Mouse (Mus musculus) lung, embryonic 15.5 days (tissue): ENCODE measurements around the gene Ccdc38. TPM values are rescaled to one million over a fixed set of nuclear protein-coding genes. Genes with fewer than 3 reads are reported as not detected.
"Not testable (repeated sequence)": the region's sequence is repeated elsewhere in the genome, so short reads cannot be mapped to it uniquely, and the experiment has no call there.

Experiments
- ATAC-seq: fragments of 200-750 bp; cut with Nextera tagmentation; 2 replicates; pipeline ENCODE4 v1.8.0; 2017; ENCODE audit warnings: moderate number of reproducible peaks, borderline replicate concordance; ENCODE audit not compliant: low FRiP score, low TSS enrichment; ENCODE audit errors: extremely low read depth
- H3K27ac ChIP-seq: fragments of 300-500 bp; sonication (generic); 2 replicates; pipeline ENCODE4 v1.5.1; 2015; ENCODE audit warnings: moderate library complexity, mild to moderate bottlenecking, inconsistent platforms
- H3K27me3 ChIP-seq: fragments of 300-500 bp; sonication (generic); 2 replicates; pipeline ENCODE4 v1.6.1; 2015; ENCODE audit warnings: inconsistent platforms
- H3K36me3 ChIP-seq: fragments of 300-500 bp; sonication (generic); 2 replicates; pipeline ENCODE4 v1.6.1; 2015; ENCODE audit warnings: inconsistent platforms
- H3K4me1 ChIP-seq: fragments of 300-500 bp; sonication (generic); 2 replicates; pipeline ENCODE4 v1.6.1; 2015; ENCODE audit warnings: inconsistent platforms
- H3K4me2 ChIP-seq: fragments of 300-500 bp; sonication (generic); 2 replicates; pipeline ENCODE4 v1.6.1; 2015; ENCODE audit warnings: inconsistent platforms, mild to moderate bottlenecking, moderate library complexity
- H3K4me3 ChIP-seq: fragments of 300-500 bp; sonication (generic); 2 replicates; pipeline ENCODE4 v1.5.1; 2015; ENCODE audit warnings: mild to moderate bottlenecking, inconsistent platforms
- H3K9ac ChIP-seq: fragments of 300-500 bp; sonication (generic); 2 replicates; pipeline ENCODE4 v1.6.1; 2015; ENCODE audit warnings: inconsistent platforms
- H3K9me3 ChIP-seq: fragments of 300-500 bp; sonication (generic); 2 replicates; pipeline ENCODE4 v1.6.1; 2016; ENCODE audit warnings: inconsistent platforms
- WGBS: fragments of 180-500 bp; shearing (Covaris S2); methylation state at CpG from one replicate; pipeline ENCODE4 v1.1.7; 2015; 5-methylcytosine and 5-hydroxymethylcytosine counted together
- polyA plus RNA-seq: library from polyadenylated mRNA; unstranded; fragments of >200 nt; fragmentation: Nextera tagmentation; extraction: Ambion mirVana; gene quantifications from 2 replicates; pipeline ENCODE4 v1.2.1, GENCODE M21; 2015

Ccdc38 gene
- polyA plus RNA-seq, 1 experiment from 2014 or later: 0.15 TPM

DNA sequence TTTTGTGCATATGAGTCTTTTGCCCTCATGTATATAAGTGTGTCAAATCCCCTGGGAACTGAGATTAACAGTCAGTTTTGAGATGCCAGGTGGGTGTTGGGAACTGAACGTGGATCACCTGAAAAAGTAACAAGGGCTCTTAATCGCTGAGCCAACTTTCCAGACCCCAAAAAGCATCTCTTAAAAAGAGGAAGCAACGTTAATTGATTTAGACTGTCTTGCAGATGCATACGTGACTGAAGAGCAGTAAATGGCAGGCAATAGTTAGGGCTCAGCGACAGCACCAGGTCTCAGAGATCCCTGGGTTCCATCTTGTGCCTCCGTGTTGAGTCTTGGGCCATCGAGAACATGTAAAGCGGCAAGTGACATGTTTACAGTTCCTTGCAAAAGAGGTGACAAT, 12.2 kb downstream of the Ccdc38 start:
- no peak overlapping the region for H3K27ac ChIP-seq
- no peaks in the 10 kb centered on the region for H3K9me3 ChIP-seq
- no peaks in the 10 kb centered on the region for H3K4me1 ChIP-seq
- H3K4me2 ChIP-seq: no peak overlapping the region
- no peak for ATAC-seq
- no peak overlapping the region for H3K4me3 ChIP-seq
- H3K27me3 ChIP-seq: no peaks in the 10 kb centered on the region
- no peak overlapping the region for H3K9ac ChIP-seq
- WGBS: 71% methylated on average over 8 of the region's 8 CpGs
- H3K36me3 ChIP-seq: no peaks in the 10 kb centered on the region

DNA sequence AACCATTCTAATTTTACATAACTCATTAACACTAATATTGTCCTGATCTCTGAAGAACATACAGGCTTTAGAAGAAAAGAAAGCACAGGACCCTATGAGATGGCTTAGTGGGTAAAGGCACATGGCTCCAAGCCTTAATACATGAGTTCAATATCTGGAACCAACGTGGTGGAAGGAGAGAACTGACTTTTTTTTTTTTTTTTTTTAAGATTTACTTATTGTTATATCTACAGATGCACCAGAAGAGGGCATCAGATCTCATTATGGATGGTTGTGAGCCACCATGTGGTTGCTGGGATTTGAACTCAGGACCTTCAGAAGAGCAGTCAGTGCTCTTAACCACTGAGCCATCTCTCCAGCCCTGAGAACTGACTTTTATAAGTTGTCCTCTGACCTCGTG, 17.5 kb downstream of the Ccdc38 start:
- H3K27ac ChIP-seq, H3K4me2 ChIP-seq, H3K36me3 ChIP-seq, H3K27me3 ChIP-seq, H3K4me3 ChIP-seq, ATAC-seq, H3K4me1 ChIP-seq, H3K9me3 ChIP-seq, H3K9ac ChIP-seq: not testable (repeated sequence)
- 65% methylated on average over 2 of the region's 2 CpGs for WGBS

DNA sequence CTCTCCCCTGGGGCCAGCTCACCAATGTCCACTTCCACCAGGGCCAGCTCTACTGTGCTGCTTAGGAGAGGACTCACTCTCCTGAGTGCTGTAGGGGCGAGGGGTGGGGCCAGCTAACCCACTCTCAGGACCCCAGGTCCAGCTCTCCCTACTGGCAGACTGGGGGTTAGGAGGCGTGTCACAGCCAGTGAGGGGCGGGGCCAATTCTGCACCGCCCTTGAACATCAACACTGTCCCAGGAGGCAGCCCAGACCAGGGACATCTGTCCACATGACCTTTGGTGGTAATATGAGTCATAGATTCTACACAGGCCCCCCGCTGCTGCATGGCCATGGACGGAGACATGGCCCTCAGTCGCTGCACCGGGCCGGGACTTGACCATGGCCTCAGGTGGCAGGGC, 19.4 kb downstream of the Ccdc38 start:
- Histone ChIP-seq H3K4me1 (no peaks in the 10 kb centered on the region), H3K9ac (no peak overlapping the region), H3K36me3 (no peaks in the 10 kb centered on the region), H3K27ac (no peak overlapping the region), H3K27me3 (no peaks in the 10 kb centered on the region), H3K4me3 (no peak overlapping the region), H3K9me3 (no peaks in the 10 kb centered on the region), H3K4me2 (no peak overlapping the region)
- peak; percentile 31; the same call in 1 of the 2 replicates for ATAC-seq
- 52% methylated on average over 9 of the region's 9 CpGs for WGBS

DNA sequence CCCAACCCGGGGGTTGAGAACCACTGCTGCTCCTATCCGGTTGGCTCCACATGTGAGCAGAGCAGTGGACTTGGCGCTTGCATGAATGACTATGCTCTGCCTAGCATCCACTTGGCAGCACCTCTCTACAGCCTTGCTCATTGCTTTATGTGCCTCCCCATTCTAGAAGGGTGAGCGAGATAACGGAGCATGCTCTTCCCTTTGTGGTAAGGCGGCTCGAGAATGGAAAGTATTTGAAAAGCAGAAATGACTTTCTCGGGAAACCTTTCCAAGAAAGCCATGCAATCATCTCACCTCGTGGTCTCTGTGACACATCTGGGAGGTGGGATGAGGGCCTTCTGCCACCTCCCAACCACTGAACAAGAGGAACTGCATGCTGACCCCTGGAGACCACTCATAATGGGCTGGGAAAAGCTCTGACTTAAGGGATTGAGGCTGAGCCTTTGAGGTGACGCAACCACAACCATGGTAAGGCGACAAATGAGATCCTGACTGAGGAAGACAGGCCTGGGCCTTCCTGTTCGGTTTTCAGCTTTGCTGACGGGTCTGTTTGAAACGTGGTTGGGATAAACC, 24.2 kb downstream of the Ccdc38 start:
- Histone ChIP-seq H3K9me3 (no peaks in the 10 kb centered on the region), H3K4me3 (no peak overlapping the region), H3K9ac (no peak overlapping the region), H3K27ac (no peak overlapping the region), H3K27me3 (no peaks in the 10 kb centered on the region), H3K36me3 (no peaks in the 10 kb centered on the region), H3K4me2 (no peak overlapping the region), H3K4me1 (no peaks in the 10 kb centered on the region)
- ATAC-seq: no peak
- WGBS: 78% methylated on average over 14 of the region's 14 CpGs

DNA sequence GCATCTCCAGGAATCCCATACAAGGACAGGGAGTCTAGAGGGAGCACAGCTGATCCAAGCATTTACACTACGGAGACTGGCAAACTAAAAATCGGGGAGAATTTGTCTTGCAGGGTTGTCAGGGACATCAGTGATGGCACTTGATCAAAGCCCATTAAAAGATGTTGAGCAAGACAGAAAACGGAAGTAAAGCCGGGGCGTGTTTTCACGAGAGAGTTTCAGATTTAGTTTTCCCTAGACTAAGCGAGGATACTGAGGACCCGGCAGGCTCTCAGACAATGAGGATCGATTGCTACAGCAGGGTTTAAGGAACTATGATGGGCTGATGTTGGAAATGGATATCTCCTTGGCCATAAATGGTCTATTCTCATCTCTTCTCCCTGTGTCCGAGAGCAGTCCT, 26.6 kb downstream of the Ccdc38 start:
- no peak overlapping the region for H3K4me2 ChIP-seq
- H3K27ac ChIP-seq: no peak overlapping the region
- no peak overlapping the region for H3K9ac ChIP-seq
- no peaks in the 10 kb centered on the region for H3K36me3 ChIP-seq
- ATAC-seq: no peak
- H3K9me3 ChIP-seq: no peaks in the 10 kb centered on the region
- WGBS: 69% methylated on average over 10 of the region's 10 CpGs
- no peaks in the 10 kb centered on the region for H3K4me1 ChIP-seq
- no peaks in the 10 kb centered on the region for H3K27me3 ChIP-seq
- no peak overlapping the region for H3K4me3 ChIP-seq

DNA sequence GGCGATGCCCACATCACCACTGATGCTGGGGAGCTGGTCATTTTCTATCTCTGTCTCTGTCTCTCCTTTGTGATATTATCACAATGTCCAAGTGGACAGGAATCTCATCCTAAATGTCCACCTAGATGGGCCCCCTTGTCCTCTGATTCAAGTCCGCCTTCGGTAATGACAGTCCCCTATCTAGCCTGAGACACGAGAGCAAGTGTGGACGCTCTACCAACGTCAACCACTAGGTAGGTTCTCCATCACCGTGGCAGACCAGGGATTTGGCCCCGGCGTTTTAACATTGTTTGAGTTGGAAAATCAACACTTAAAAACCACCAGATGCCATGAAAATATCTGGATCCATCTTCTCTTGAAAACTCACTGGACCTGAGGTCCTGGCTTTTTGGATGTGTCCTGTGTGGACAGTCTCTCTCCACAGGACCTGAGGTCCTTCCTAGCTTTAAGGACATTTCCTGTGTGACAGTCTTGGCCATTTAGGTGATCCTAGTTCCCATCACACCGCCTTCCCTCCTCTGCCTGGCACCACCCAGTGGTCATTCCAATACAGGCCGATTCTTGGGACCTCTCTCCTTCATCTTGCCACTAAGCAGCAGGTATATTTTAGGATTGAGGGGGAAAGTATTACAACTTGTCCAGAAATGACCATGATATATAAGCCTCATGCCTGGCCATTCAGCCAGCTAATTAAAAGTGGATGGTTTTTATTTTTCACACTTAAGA, 27.6 kb downstream of the Ccdc38 start:
- Histone ChIP-seq H3K27ac (no peak overlapping the region), H3K4me2 (no peak overlapping the region), H3K36me3 (no peaks in the 10 kb centered on the region), H3K9ac (no peak overlapping the region), H3K4me3 (no peak overlapping the region), H3K9me3 (no peaks in the 10 kb centered on the region), H3K4me1 (no peaks in the 10 kb centered on the region), H3K27me3 (no peaks in the 10 kb centered on the region)
- no peak for ATAC-seq
- WGBS: 80% methylated on average over 11 of the region's 11 CpGs

DNA sequence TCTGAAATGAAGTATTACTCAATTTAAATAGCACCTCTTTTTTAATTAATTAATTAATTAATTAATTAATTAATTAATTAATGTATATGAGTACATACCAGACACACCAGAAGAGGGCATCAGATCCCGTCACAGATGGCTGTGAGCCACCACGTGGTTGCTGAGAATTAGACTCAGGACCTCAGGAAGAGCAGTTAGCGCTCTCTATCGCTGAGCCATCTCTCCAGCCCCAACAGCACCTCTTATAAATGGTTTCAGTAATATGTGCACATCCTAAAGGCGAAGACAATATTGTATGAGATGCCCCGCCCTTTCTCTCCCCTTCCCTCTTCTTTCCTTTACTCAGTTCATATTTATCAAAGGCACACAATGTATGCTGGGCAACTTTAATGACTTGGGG, 28.2 kb downstream of the Ccdc38 start:
- ATAC-seq: no peak
- no peak overlapping the region for H3K27ac ChIP-seq
- no peak overlapping the region for H3K4me3 ChIP-seq
- no peaks in the 10 kb centered on the region for H3K36me3 ChIP-seq
- WGBS: 82% methylated on average over 6 of the region's 6 CpGs
- no peaks in the 10 kb centered on the region for H3K27me3 ChIP-seq
- H3K4me2 ChIP-seq: no peak overlapping the region
- no peak overlapping the region for H3K9ac ChIP-seq
- H3K4me1 ChIP-seq: no peaks in the 10 kb centered on the region
- no peaks in the 10 kb centered on the region for H3K9me3 ChIP-seq

DNA sequence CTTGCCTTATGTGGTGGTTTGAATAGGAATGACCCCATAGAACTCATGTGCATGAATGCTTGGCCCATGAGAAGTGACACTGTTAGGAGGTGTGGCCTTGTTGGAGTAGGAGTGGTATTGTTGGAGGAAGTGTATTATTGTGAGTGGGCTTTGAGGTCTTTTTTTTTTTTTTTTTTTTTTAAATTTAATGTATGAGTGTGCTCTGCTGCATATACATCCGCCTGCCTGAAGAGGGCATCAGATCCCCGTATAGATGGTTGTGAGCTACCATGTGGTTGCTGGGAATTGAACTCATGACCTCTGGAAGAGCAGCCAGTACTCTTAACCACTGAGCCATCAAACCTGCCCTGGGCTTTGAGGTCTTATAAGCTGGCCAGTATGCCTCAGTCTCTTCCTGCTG, 31.8 kb downstream of the Ccdc38 start:
- Histone ChIP-seq H3K27ac (no peak overlapping the region), H3K9ac (no peak overlapping the region), H3K36me3 (no peaks in the 10 kb centered on the region), H3K4me2 (no peak overlapping the region), H3K27me3 (no peaks in the 10 kb centered on the region), H3K4me1 (no peaks in the 10 kb centered on the region), H3K9me3 (no peaks in the 10 kb centered on the region), H3K4me3 (no peak overlapping the region)
- 52% methylated on average over 2 of the region's 2 CpGs for WGBS
- ATAC-seq: no peak

DNA sequence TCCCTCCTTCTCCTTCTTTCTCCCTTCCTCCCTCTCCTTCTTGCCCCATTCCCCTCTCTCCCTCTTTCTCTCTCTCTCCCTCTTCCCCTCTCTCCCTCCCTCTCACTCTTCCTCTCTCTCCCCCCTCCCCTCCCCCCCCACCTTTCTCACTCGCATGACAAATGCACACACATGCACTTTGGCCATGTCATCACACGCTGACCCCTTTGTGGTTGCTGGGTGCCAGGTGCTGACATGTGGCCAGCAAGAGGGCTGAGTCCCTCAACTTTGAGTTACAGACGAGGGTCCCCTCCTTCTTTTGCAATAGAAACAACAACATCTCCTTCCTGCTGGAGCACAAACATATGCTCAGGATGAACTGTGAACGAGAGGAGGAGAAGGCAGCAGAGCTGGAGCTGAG, 34.5 kb downstream of the Ccdc38 start:
- 48% methylated on average over 4 of the region's 4 CpGs for WGBS
- no peak overlapping the region for H3K4me3 ChIP-seq
- H3K9ac ChIP-seq: no peak overlapping the region
- H3K27me3 ChIP-seq: no peaks in the 10 kb centered on the region
- no peak overlapping the region for H3K27ac ChIP-seq
- no peaks in the 10 kb centered on the region for H3K4me1 ChIP-seq
- no peaks in the 10 kb centered on the region for H3K36me3 ChIP-seq
- no peak for ATAC-seq
- no peak overlapping the region for H3K4me2 ChIP-seq
- H3K9me3 ChIP-seq: no peaks in the 10 kb centered on the region

DNA sequence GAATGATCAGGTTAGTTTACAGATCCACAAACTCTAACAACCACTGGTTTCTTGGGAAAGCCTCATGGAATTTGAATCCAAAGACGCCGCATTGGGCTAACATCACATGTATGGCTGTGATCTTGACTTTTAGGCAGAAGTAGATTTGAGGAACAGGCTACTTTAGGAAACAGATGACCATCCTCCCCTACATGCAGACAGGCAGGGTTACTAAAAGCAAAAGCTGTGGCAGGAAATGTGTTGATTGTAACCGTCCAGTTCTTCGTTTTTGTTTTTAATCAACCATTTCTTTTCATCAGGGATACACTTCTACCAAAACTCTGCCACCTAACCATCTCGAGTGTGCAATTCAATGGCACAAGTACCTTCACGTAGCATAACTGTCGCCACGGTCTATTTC, 35.5 kb downstream of the Ccdc38 start:
- WGBS: 87% methylated on average over 8 of the region's 8 CpGs
- H3K36me3 ChIP-seq: no peaks in the 10 kb centered on the region
- H3K27ac ChIP-seq: no peak overlapping the region
- H3K27me3 ChIP-seq: no peaks in the 10 kb centered on the region
- no peak overlapping the region for H3K4me3 ChIP-seq
- H3K4me1 ChIP-seq: no peaks in the 10 kb centered on the region
- no peak overlapping the region for H3K9ac ChIP-seq
- no peaks in the 10 kb centered on the region for H3K9me3 ChIP-seq
- no peak overlapping the region for H3K4me2 ChIP-seq
- no peak for ATAC-seq

DNA sequence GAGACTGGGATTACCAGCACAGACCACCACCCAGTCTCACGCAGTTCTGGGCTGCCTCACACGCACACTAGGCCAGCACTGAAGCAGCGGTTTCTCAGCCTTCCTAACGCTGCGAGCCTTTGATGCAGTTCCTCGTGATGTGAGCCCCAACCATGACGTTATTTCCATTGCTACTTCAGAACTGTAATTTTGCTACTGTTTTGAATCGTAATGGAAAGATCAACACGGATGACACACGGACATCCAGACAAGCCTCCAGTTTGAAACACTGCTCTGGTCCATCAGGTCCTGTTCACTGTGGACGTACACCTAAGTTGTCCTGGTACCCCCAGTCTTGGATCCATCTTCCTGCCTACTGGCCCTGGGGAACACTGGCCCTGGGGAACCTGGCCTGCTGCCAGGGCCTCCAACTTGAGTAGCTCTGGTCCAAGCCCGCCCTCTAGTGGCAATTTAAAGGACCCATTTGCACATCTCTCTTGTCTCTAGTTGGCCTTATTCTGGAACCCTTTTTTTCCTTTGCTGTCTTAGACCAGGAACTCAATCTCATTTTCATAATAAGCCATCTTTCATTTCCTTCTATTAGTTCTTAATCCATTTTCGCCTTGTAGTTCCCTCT, 36.9 kb downstream of the Ccdc38 start:
- no peak overlapping the region for H3K9ac ChIP-seq
- H3K27me3 ChIP-seq: no peaks in the 10 kb centered on the region
- no peaks in the 10 kb centered on the region for H3K9me3 ChIP-seq
- no peak overlapping the region for H3K27ac ChIP-seq
- 64% methylated on average over 13 of the region's 13 CpGs for WGBS
- no peaks in the 10 kb centered on the region for H3K4me1 ChIP-seq
- peaks cover 9% of the 10 kb centered on the region for H3K36me3 ChIP-seq
- H3K4me2 ChIP-seq: no peak overlapping the region
- ATAC-seq: no peak
- no peak overlapping the region for H3K4me3 ChIP-seq

DNA sequence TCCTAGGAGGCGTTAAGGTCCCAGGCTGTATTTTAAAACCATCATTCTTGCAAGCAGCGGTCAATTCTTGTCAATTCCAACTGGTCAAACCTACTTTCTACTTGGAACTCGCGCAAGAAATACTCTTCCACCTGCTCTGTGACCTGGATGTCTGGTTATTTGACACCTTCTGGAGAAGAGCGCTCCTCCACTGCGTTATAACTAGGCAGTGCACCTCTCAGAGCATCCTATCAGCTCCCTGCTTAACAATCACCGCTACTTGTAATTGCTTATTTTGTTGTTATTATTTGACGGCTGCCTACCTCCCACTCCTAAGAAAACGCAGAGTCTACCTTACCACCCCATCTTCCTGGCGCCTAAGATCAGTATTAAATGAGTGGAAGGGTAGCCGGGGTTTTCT, 48.4 kb downstream of the Ccdc38 start:
- WGBS: 1% methylated on average over 11 of the region's 11 CpGs
- peak overlapping the region; percentile 57; the same call in 1 of the 2 replicates for H3K27ac ChIP-seq
- H3K4me1 ChIP-seq: peaks cover 11% of the 10 kb centered on the region
- peak overlapping the region; percentile 89 for H3K4me3 ChIP-seq
- H3K9me3 ChIP-seq: no peaks in the 10 kb centered on the region
- peaks cover 23% of the 10 kb centered on the region for H3K36me3 ChIP-seq
- H3K4me2 ChIP-seq: peak overlapping the region; percentile 68
- no peak for ATAC-seq
- peak overlapping the region; percentile 75 for H3K9ac ChIP-seq
- no peaks in the 10 kb centered on the region for H3K27me3 ChIP-seq
